Mouse (Mus musculus) right cerebral cortex, postnatal 14 days (tissue): ENCODE results near the gene Cdc42bpb.

Experiments used
- DNase-seq: peaks from one replicate; pipeline ENCODE4 v3.0.0; 2022

The Cdc42bpb gene

GRCm38 (mm10) chr12:111385883-111386641, 8.5 kb upstream of the Cdc42bpb start:
- DNase-seq = no peak

- DNase-seq = no peak
Measured at GRCm38 (mm10) chr12:111378812-111379211, 1.3 kb upstream of the Cdc42bpb start.

GRCm38 (mm10) chr12:111377986-111378490, 520 bp upstream of the Cdc42bpb start:
- DNase-seq = peak; percentile 56

- peak; percentile 46 for DNase-seq
Measured at GRCm38 (mm10) chr12:111376826-111377331, 639 bp downstream of the Cdc42bpb start.

- DNase-seq = no peak
Measured at GRCm38 (mm10) chr12:111376053-111376452, 1.5 kb downstream of the Cdc42bpb start.

GRCm38 (mm10) chr12:111375559-111375958, 2.0 kb downstream of the Cdc42bpb start:
- no peak for DNase-seq

- DNase-seq = no peak
Measured at GRCm38 (mm10) chr12:111374727-111375126, 2.8 kb downstream of the Cdc42bpb start.

GRCm38 (mm10) chr12:111373411-111373810, 4.1 kb downstream of the Cdc42bpb start:
- no peak for DNase-seq

- DNase-seq = no peak
Measured at GRCm38 (mm10) chr12:111371905-111372304, 5.6 kb downstream of the Cdc42bpb start.

- no peak for DNase-seq
Measured at GRCm38 (mm10) chr12:111370249-111370648, 7.3 kb downstream of the Cdc42bpb start.

- DNase-seq = no peak
Measured at GRCm38 (mm10) chr12:111367065-111367464, 10.5 kb downstream of the Cdc42bpb start.

GRCm38 (mm10) chr12:111364234-111364633, 13.3 kb downstream of the Cdc42bpb start:
- DNase-seq = no peak

- no peak for DNase-seq
Measured at GRCm38 (mm10) chr12:111361319-111362098, 16.0 kb downstream of the Cdc42bpb start.

- DNase-seq = no peak
Measured at GRCm38 (mm10) chr12:111360671-111361070, 16.8 kb downstream of the Cdc42bpb start.

GRCm38 (mm10) chr12:111356216-111356615, 21.3 kb downstream of the Cdc42bpb start:
- no peak for DNase-seq

- no peak for DNase-seq
Measured at GRCm38 (mm10) chr12:111354142-111354541, 23.4 kb downstream of the Cdc42bpb start.

GRCm38 (mm10) chr12:111353439-111353915, 24.0 kb downstream of the Cdc42bpb start:
- no peak for DNase-seq

- no peak for DNase-seq
Measured at GRCm38 (mm10) chr12:111353008-111353407, 24.5 kb downstream of the Cdc42bpb start.

GRCm38 (mm10) chr12:111352520-111352919, 25.0 kb downstream of the Cdc42bpb start:
- DNase-seq = no peak

GRCm38 (mm10) chr12:111349540-111350231, 27.8 kb downstream of the Cdc42bpb start:
- no peak for DNase-seq

- no peak for DNase-seq
Measured at GRCm38 (mm10) chr12:111343956-111344355, 33.6 kb downstream of the Cdc42bpb start.

- no peak for DNase-seq
Measured at GRCm38 (mm10) chr12:111340692-111341091, 36.8 kb downstream of the Cdc42bpb start.

- no peak for DNase-seq
Measured at GRCm38 (mm10) chr12:111337864-111338354, 39.6 kb downstream of the Cdc42bpb start.
